Mouse (Mus musculus) liver, embryonic 14.5 days (tissue): ENCODE data around the gene Usp33. TPM values are rescaled to one million over a fixed set of nuclear protein-coding genes. Genes with fewer than 3 reads are reported as not detected.

Source experiments
- ATAC-seq: fragments of 200-750 bp; cut with Nextera tagmentation; 2 replicates; pipeline ENCODE4 v1.8.0; 2017; ENCODE audit warnings: moderate number of reproducible peaks, mild to moderate bottlenecking, moderate library complexity; ENCODE audit not compliant: insufficient read depth
- DNase-seq, 3 experiments: peaks; one replicate each; pipeline ENCODE4 v3.0.0-alpha.2; 2012 to 2013; ENCODE audit warnings: low read depth in 3 of 3, low spot score in 3 of 3
- H3K27ac ChIP-seq: fragments of 300-500 bp; sonication (generic); 2 replicates; pipeline ENCODE4 v1.5.1; 2014; ENCODE audit warnings: moderate library complexity, mild to moderate bottlenecking, control low read depth, inconsistent platforms
- H3K27me3 ChIP-seq: fragments of 300-500 bp; sonication (generic); 2 replicates; pipeline ENCODE4 v1.6.1; 2014; ENCODE audit warnings: mild to moderate bottlenecking, low read length, moderate library complexity; ENCODE audit not compliant: control insufficient read depth, insufficient read depth
- H3K36me3 ChIP-seq: fragments of 300-500 bp; sonication (generic); replicated peaks from 2 replicates; pipeline ENCODE4 v1.6.1; 2014; ENCODE audit warnings: low read depth; ENCODE audit not compliant: control insufficient read depth, insufficient read depth
- H3K4me1 ChIP-seq, 2 experiments: fragments of 200-500 bp in 1 of 2; fragments of 300-500 bp in 1 of 2; sonication (generic) in 1 of 2; replicated peaks; 2 replicates each; pipeline ENCODE4 v1.6.1; 2012 to 2014; ENCODE audit warnings: antibody characterized with exemption in 1 of 2, inconsistent platforms in 1 of 2, low read length in 1 of 2; ENCODE audit not compliant: control insufficient read depth in 2 of 2, insufficient read depth in 2 of 2
- H3K4me2 ChIP-seq: fragments of 300-500 bp; sonication (generic); 2 replicates; pipeline ENCODE4 v1.6.1; 2014; ENCODE audit warnings: low read depth, mild to moderate bottlenecking, control low read depth, moderate library complexity
- H3K4me3 ChIP-seq, 2 experiments: fragments of 200-500 bp in 1 of 2; fragments of 300-500 bp in 1 of 2; sonication (generic) in 1 of 2; 2 replicates each; pipeline ENCODE4 v1.5.1; 2012 to 2014; ENCODE audit warnings: low read depth in 2 of 2, low read length in 2 of 2, mild to moderate bottlenecking in 2 of 2, control low read depth in 1 of 2, inconsistent platforms in 1 of 2, moderate library complexity in 1 of 2; ENCODE audit not compliant: insufficient read depth in 1 of 2
- H3K9ac ChIP-seq: fragments of 300-500 bp; sonication (generic); replicated peaks from 2 replicates; pipeline ENCODE4 v1.6.1; 2014; ENCODE audit warnings: mild to moderate bottlenecking, control low read depth, moderate library complexity
- H3K9me3 ChIP-seq: fragments of 300-500 bp; sonication (generic); 2 replicates; pipeline ENCODE4 v1.6.1; 2016; ENCODE audit warnings: low read length, mixed read lengths; ENCODE audit not compliant: control insufficient read depth
- CTCF ChIP-seq: IDR thresholded peaks from 2 replicates; pipeline ENCODE4 v1.5.1; 2016; ENCODE audit warnings: antibody characterized with exemption, low read depth, control low read depth
- EP300 ChIP-seq: IDR thresholded peaks from 2 replicates; pipeline ENCODE4 v1.6.1; 2016; ENCODE audit warnings: antibody characterized with exemption, low read depth
- WGBS: fragments of 180-500 bp; shearing (Covaris S2); extraction: QIAGEN DNeasy Blood & Tissue Kit; methylation state at CpG from one replicate; pipeline ENCODE4 v1.1.7; 2014; ENCODE audit not compliant: insufficient replicate concordance; 5-methylcytosine and 5-hydroxymethylcytosine counted together
- polyA plus RNA-seq, 2 experiments: library from polyadenylated mRNA; depleted of rRNA in 1 of 2; stranded (reverse) in 1 of 2; unstranded in 1 of 2; fragments of >200 nt; fragmentation: Nextera tagmentation in 1 of 2; extraction: Ambion mirVana in 1 of 2; gene quantifications; 2 replicates each; pipeline versions ENCODE4 v1.2.1 to v1.2.3; 2012 to 2014

Usp33 gene
- polyA plus RNA-seq, 2 experiments: 18.5 to 23.1 TPM

DNA sequence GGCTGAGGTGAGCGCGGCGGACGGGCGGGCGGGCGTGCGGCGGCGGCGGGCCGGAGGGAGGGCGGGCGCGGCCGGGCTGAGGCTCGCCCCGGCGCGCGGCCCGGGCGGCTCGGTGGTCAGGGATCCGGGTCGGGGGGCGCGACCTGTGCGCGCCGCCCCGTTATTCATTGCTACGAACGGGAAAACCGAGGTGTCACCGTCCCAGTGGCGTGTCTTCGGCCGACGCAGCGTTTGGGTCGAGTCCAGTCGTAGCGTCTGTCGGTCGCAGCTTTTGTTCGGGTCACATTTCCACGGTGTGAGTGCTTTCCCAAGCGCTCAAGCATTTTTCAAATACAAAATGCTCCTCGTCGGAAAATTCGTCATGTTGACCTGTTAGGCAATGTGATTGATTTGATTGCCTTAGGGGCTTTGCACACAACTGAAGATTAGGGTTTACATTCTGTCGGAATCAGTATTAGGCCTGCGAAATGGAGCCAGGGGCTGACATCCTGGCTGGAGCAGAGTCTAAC is 409 bp downstream of the Usp33 start:
- peaks cover 12 to 22% of the 10 kb centered on the region in 2 experiments for H3K4me1 ChIP-seq
- peak overlapping the region; percentile 85 for H3K9ac ChIP-seq
- peak in 1 of 3 experiments; percentile 29 for DNase-seq
- H3K4me2 ChIP-seq: peak overlapping the region; percentile 76
- peak overlapping the region; percentile 72 for H3K27ac ChIP-seq
- TF ChIP-seq CTCF (no peak), EP300 (no peak)
- WGBS: under 1% methylated on average over 54 of the region's 54 CpGs
- H3K9me3 ChIP-seq: no peaks in the 10 kb centered on the region
- peak overlapping the region; percentile 75 to 91 for H3K4me3 ChIP-seq
- peak; percentile 79; the same call in 1 of the 2 replicates for ATAC-seq
- no peaks in the 10 kb centered on the region for H3K27me3 ChIP-seq
- no peaks in the 10 kb centered on the region for H3K36me3 ChIP-seq

DNA sequence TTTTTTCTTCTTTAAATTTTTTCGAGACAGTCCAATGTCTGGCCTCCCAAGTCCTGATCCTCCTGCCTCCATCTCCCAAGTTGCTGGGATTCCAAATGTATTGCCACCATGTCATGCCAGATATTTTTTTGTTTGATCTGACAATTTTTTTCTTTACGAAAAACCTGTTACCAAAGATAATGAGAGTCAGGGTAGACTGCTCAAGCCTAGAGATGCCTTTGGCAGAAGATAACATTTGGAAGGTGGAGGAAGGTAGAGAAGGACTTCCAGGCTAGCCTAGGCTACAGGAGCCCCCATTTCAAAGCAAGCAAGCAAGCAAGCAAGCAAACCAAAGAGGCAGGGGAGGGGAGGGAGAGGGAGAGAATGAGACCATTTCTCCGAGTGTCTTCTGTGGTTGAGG is 949 bp downstream of the Usp33 start:
- H3K36me3 ChIP-seq: no peaks in the 10 kb centered on the region
- peak overlapping the region; percentile 76 for H3K4me2 ChIP-seq
- no peaks in the 10 kb centered on the region for H3K27me3 ChIP-seq
- H3K4me3 ChIP-seq: peak overlapping the region; percentile 75 to 91
- ATAC-seq: peak; percentile 47; the same call in 1 of the 2 replicates
- peak; percentile 51 for TF ChIP-seq EP300
- no peak for TF ChIP-seq CTCF
- WGBS: 13% methylated on average over 3 of the region's 3 CpGs
- DNase-seq: peak in 2 of 3 experiments; percentile 55 to 60
- no peaks in the 10 kb centered on the region for H3K9me3 ChIP-seq
- peak overlapping the region; percentile 72 for H3K27ac ChIP-seq
- H3K9ac ChIP-seq: peak overlapping the region; percentile 85
- H3K4me1 ChIP-seq: peaks cover 12 to 24% of the 10 kb centered on the region in 2 experiments

DNA sequence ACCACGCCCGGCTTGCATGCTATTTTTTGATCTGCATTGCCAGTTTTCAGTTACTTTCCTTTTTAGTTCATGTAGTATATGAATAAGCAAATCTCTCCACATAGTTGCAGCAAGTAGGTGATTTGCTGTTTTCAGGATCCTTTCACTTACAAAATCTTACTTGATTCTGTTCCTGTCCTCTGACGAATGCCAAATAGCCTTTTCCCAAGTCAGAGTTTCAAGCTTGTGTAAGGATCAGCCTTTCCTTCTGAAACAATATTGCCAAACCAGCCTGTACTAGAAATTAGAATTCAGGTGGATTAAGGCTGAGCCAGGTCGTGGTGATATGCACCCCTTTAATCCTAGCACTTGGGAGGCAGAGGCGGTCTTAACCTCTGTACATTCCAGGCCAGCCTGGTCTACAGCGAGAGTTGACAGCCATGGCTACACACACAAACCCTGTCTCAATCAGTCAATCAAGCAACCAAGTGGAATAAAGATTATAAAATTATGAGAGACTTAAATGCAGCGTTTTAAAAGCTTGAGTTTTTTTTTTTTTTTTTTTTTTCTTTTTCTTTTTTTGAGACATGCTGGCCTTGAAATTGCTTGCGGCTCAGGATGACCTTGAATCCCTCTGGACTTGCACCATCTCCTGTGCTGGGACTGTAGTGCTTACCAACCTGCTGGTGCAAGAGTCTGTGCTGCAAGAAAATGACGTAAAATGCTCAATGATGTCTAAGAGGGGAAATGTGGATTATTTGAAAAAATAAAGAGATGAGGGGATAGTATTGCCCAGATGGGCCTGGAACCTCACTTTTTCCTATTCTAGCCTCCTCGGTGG is 1.9 kb downstream of the Usp33 start:
- no peak overlapping the region for H3K9ac ChIP-seq
- H3K27ac ChIP-seq: no peak overlapping the region
- H3K4me3 ChIP-seq: peak overlapping the region in 1 of 2 experiments; percentile 75; a peak in 1 of 4 replicates
- H3K4me1 ChIP-seq: peaks cover 12 to 31% of the 10 kb centered on the region in 2 experiments
- DNase-seq: no peak
- H3K9me3 ChIP-seq: no peaks in the 10 kb centered on the region
- no peak for ATAC-seq
- 79% methylated on average over 10 of the region's 10 CpGs for WGBS
- TF ChIP-seq CTCF (no peak), EP300 (no peak)
- H3K4me2 ChIP-seq: peak overlapping the region; percentile 76
- H3K27me3 ChIP-seq: no peaks in the 10 kb centered on the region
- no peaks in the 10 kb centered on the region for H3K36me3 ChIP-seq

DNA sequence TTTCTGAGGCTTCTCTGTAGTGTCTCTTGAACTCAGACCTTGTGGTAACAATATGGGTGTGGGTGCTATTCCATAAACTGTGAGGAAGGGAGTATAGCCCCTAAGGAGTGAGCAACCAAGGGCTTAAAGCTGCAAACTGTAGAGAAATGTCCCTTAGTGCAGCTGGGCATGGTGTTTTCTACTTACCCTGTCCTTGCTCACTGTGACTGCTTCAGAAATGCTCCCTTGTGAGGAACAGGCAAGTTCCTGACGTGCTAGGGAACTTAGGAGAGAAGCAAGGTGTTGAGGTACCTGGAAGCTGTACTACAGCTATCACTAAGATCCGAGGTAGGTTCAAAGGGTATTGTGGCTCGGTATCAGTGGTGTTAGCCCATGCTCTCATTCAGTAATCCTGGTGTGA is 4.2 kb downstream of the Usp33 start:
- no peak overlapping the region for H3K4me2 ChIP-seq
- TF ChIP-seq CTCF: no peak
- TF ChIP-seq EP300: no peak
- 60% methylated on average over 3 of the region's 3 CpGs for WGBS
- peaks cover 14 to 34% of the 10 kb centered on the region in 2 experiments for H3K4me1 ChIP-seq
- H3K27me3 ChIP-seq: no peaks in the 10 kb centered on the region
- no peaks in the 10 kb centered on the region for H3K36me3 ChIP-seq
- no peak overlapping the region for H3K27ac ChIP-seq
- no peak for ATAC-seq
- H3K4me3 ChIP-seq: no peak overlapping the region
- H3K9ac ChIP-seq: no peak overlapping the region
- DNase-seq: no peak
- H3K9me3 ChIP-seq: no peaks in the 10 kb centered on the region

DNA sequence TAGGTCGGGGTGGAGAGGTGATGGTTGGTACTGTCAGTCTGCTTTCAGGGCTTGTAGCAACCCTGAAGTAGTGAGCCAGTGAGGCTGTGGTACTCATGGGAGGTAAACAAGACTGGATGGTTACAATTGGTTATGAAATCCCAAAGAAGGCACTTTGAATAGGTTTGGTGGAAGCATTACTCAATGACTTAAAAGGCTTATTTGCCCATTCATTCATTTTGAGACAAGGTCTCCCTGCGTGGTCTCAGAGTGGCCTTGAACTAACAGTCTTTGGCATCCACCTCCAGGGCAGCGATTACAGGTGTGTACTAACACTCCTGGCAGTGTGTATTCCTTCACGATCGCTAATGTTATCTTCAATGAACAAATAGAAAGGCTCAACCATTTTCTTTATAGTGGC is 4.7 kb downstream of the Usp33 start:
- Histone ChIP-seq H3K4me3 (no peak overlapping the region), H3K4me1 (peaks cover 18 to 37% of the 10 kb centered on the region in 2 experiments)
- DNase-seq: no peak

More for the DNA sequence above, 4.7 kb downstream of the Usp33 start:
- 73% methylated on average over 5 of the region's 5 CpGs for WGBS
- Histone ChIP-seq H3K9ac (no peak overlapping the region), H3K4me2 (no peak overlapping the region), H3K27me3 (no peaks in the 10 kb centered on the region), H3K9me3 (no peaks in the 10 kb centered on the region), H3K36me3 (no peaks in the 10 kb centered on the region), H3K27ac (no peak overlapping the region)
- TF ChIP-seq EP300: no peak
- TF ChIP-seq CTCF: no peak
- no peak for ATAC-seq
